25 mouse cellular contexts compared by ENCODE assay signal in genomic region chr7:16357602-16358001, GRCm38 (mm10).
"Had no signal": no experiment of that assay in that cellular context is flagged by ENCODE, and none has a peak within 500 bp of the region (broad histone marks: within the 10 kb centered on the region; RNA-seq: fewer than 3 reads in every experiment).

No protein-coding gene starts in this region.

- DNase-seq: gastrocnemius, adult 2 months; gastrocnemius, postnatal 10 days; gastrocnemius, postnatal 25 days; heart, adult 18-20 months; heart, postnatal 10 days; heart, postnatal 4 days; kidney, adult 18-20 months; kidney, adult 8-10 months; kidney, postnatal 14 days; kidney, postnatal 36 days; layer of hippocampus, adult 9-11 months; layer of hippocampus, postnatal 36 days; left cerebral cortex, postnatal 4 days had no signal

- H3K27ac ChIP-seq: gastrocnemius, adult 2 months; heart, embryonic 10.5 days; hindbrain, embryonic 10.5 days; hindbrain, embryonic 12.5 days; hindbrain, embryonic 14.5 days; intestine, embryonic 15.5 days; kidney, postnatal 0 days; limb, embryonic 13.5 days; limb, embryonic 15.5 days had no signal

- ATAC-seq: hindbrain, embryonic 16.5 days; inflammation-experienced regulatory T-cells, adult 6 months; intestine, embryonic 15.5 days; intestine, postnatal 0 days had no signal

- H3K4me1 ChIP-seq: heart, embryonic 10.5 days; heart, embryonic 12.5 days; hindbrain, embryonic 10.5 days; hindbrain, embryonic 12.5 days; intestine, embryonic 15.5 days; limb, embryonic 13.5 days; limb, embryonic 15.5 days had no signal

- H3K27me3 ChIP-seq: heart, embryonic 12.5 days; hindbrain, embryonic 12.5 days; intestine, embryonic 15.5 days; limb, embryonic 13.5 days; limb, embryonic 15.5 days had no signal

- H3K4me2 ChIP-seq: heart, embryonic 12.5 days; hindbrain, embryonic 12.5 days; hindbrain, embryonic 14.5 days; intestine, embryonic 15.5 days; limb, embryonic 13.5 days; limb, embryonic 15.5 days had no signal

- H3K4me3 ChIP-seq: gastrocnemius, adult 2 months; heart, embryonic 10.5 days; heart, embryonic 12.5 days; hindbrain, embryonic 10.5 days; hindbrain, embryonic 12.5 days; intestine, embryonic 15.5 days; limb, embryonic 13.5 days; limb, embryonic 15.5 days had no signal

- H3K9ac ChIP-seq: heart, embryonic 12.5 days; hindbrain, embryonic 12.5 days; hindbrain, embryonic 14.5 days; intestine, embryonic 15.5 days; limb, embryonic 13.5 days; limb, embryonic 15.5 days had no signal

- H3K9me3 ChIP-seq: heart, embryonic 10.5 days; heart, embryonic 12.5 days; hindbrain, embryonic 10.5 days; hindbrain, embryonic 12.5 days; intestine, embryonic 15.5 days; limb, embryonic 15.5 days had no signal
